Mouse (Mus musculus): ENCODE results near the gene Wnt1.

DNA sequence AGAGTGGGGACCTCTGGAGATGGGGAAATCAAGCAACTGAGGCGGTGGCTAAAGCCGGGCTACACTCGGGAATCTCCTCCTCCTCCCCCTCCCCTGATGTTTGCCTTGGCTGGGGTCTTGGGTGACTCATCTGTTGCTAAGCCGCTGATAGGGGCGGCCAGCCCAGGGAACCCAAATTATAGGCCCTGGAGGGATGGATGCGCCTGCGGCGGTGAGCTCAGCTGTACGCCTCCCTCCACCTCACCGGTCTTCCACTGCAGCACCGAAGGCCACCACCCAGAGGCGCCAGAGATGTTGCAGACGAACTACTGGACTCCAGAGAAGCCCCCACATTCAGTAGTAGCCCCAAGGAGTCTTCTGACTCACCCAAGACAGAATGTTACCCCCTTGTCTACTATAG lies 9.1 kb upstream of the Wnt1 start:
- 0 out of 2 replicates have a peak, but pooled peaks have one; percentile 9 for TF ChIP-seq CTCF (IDR thresholded peaks at IDR 0.05; ENCODE audit: control insufficient read depth, insufficient read depth, insufficient replicate concordance, low read depth, low read length)
- TF ChIP-seq POLR2A (IDR thresholded peaks at IDR 0.05; ENCODE audit: control insufficient read depth, low read depth, low read length), result no peak
